Mouse (Mus musculus) liver, adult 2 months (tissue): ENCODE data around the gene Patj.

ENCODE experiments used
- CTCF ChIP-seq: fragments of 200-500 bp; IDR thresholded peaks from 2 replicates; pipeline ENCODE4 v1.5.1; 2011; ENCODE audit warnings: low read depth, low read length, control low read depth
- POLR2A ChIP-seq: fragments of 200-500 bp; IDR thresholded peaks from 2 replicates; pipeline ENCODE4 v1.6.1; 2011; ENCODE audit warnings: low read length, control low read depth; ENCODE audit not compliant: insufficient read depth; ENCODE audit errors: extremely low read depth

DNA sequence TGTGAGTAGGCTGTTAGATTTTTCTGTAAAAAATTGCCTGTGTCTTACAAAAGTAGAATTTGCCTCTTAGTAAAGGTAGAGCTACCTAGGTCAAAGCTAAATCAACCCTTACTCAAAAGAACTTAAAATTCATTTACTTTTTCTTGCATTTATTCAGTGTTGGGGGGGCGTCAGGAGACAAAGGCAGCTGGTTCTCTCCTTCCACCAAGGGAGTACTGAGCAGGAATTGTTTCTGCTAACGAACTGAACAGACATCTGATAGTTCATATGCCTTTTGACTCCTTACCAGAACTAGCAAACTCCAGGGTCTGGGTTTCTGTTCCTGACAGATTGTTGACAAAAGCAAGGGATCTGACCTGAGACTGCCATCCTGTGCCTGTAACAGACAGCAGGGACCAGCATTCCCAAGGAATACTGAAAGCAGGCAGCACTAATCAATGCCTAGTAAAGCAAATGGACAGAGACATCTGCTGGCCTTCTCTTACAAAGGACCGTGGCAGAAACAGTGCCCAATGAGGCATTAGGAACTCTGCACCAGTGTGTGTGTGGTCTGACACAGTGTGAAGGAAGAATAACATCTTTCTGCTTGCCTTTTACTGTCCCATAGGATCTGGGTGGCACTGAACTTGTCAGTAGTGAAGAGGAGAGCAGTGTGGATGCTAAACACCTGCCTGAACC is 227.6 kb downstream of the Patj start:
- TF ChIP-seq POLR2A (no peak), CTCF (no peak)
